Mouse (Mus musculus) heart, embryonic 10.5 days (tissue): ENCODE measurements around the gene Bbs2. TPM values are rescaled to one million over a fixed set of nuclear protein-coding genes. Genes with fewer than 3 reads are reported as not detected.
A peak's percentile ranks its signal among the peaks of the same experiment; 100 is the strongest.
"Not testable (repeated sequence)": the region's sequence is repeated elsewhere in the genome, so short reads cannot be mapped to it uniquely, and the experiment has no call there.

Experiments used
- DNase-seq: peaks from one replicate; pipeline ENCODE4 v3.0.0-alpha.2; 2017; ENCODE audit warnings: low spot score
- H3K27ac ChIP-seq: fragments of 300-500 bp; sonication (generic); 2 replicates; pipeline ENCODE4 v1.5.1; 2016; ENCODE audit warnings: mild to moderate bottlenecking
- H3K27me3 ChIP-seq: fragments of 300-500 bp; sonication (generic); 2 replicates; pipeline ENCODE4 v1.6.1; 2016; ENCODE audit warnings: mild to moderate bottlenecking; ENCODE audit not compliant: poor library complexity, insufficient read depth, severe bottlenecking
- H3K36me3 ChIP-seq: fragments of 300-500 bp; sonication (generic); 2 replicates; pipeline ENCODE4 v1.6.1; 2016; ENCODE audit warnings: mild to moderate bottlenecking, moderate library complexity
- H3K4me1 ChIP-seq: fragments of 300-500 bp; sonication (generic); 2 replicates; pipeline ENCODE4 v1.6.1; 2016; ENCODE audit warnings: mild to moderate bottlenecking
- H3K4me3 ChIP-seq: fragments of 300-500 bp; sonication (generic); 2 replicates; pipeline ENCODE4 v1.5.1; 2016; ENCODE audit warnings: mild to moderate bottlenecking, moderate library complexity
- H3K9me3 ChIP-seq: fragments of 300-500 bp; sonication (generic); 2 replicates; pipeline ENCODE4 v1.6.1; 2016; ENCODE audit warnings: mild to moderate bottlenecking, moderate library complexity
- WGBS: fragments of 180-500 bp; shearing (Covaris S2); methylation state at CpG from one replicate; pipeline ENCODE4 v1.1.7; 2016; 5-methylcytosine and 5-hydroxymethylcytosine counted together
- polyA plus RNA-seq: library from polyadenylated mRNA; unstranded; fragments of >200 nt; fragmentation: Nextera tagmentation; extraction: Ambion mirVana; gene quantifications from 2 replicates; pipeline ENCODE4 v1.2.1, GENCODE M21; 2016

Bbs2 gene
- polyA plus RNA-seq, result 6.7 and 7.8 TPM in 2 replicates

DNA sequence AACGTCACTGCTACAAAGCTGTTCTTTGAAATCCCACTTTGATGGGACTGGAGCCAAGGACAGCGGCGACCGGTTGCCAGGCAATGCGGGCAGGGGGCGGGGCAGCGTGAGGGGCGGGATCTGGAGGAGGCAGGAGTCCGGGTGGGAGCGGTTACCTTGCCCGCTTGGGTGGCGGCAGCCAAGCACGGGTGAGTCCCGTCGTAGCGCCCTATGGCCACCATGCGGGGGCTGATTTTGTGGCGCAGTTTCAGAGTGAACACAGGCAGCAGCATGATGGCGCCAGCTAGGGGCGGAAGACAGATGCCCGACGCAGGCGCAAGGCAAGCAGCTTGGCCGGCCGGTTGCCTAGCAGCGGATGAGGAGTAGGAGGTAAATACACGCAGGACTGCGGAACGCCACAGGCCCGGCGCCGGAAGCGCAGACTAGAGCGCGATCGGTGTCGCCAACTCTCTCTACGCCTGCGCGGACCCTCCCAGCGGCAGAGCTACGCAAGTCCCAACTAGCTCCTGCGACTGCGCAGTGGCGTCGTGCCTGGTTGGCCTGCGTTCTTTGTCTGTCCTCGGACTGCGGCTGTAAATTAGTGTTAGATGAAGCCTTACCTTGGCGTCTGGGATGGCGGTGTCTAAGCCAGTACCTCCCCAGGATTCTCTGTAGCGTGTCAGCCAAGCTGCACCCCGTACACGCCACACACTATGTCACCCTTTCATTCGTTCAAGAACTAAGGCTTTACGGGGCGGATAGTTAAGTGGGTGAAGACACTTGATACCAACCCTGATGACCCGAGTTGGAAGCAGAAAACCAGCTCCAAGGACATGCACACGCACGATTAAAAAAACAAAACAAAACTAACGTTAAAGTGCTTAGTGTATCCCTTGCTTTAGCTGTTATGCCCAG lies at the start of gene Bbs2:
Bbs2 (minus strand) TSS at position 848 of the 894 bp plus-strand sequence.
- Histone ChIP-seq H3K27ac (peak within 1 kb of the TSS; percentile 96), H3K4me3 (peak within 1 kb of the TSS; percentile 78), H3K36me3 (no peaks in the 10 kb centered on the region), H3K27me3 (peaks cover 12% of the 10 kb centered on the region; the same call in 1 of the 2 replicates), H3K9me3 (no peaks in the 10 kb centered on the region), H3K4me1 (peaks cover 12% of the 10 kb centered on the region)
- WGBS, result 1% methylated on average over 61 of the region's 61 CpGs
- DNase-seq, result peak; percentile 99

DNA sequence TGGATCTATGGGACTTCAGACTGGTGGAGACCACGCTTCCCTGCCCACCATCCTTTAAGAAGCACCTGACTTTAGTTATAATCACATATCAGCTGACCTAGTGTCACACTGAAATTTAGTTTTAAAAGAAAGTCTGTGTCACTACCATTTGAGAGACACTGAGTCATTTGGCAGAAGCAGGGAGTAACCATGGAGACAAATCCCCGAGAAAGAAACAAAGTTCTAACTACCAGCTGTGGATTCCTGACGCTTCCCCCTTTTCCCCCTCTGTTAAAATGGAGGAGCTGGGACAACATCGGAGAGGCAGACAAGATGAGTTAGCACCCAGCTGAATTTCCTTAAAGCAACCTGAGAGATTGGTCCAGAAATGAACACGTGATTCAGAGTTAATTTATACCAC lies 49.5 kb upstream of the Bbs2 start:
- no peak overlapping the region for H3K4me3 ChIP-seq
- 48% methylated on average over 5 of the region's 5 CpGs for WGBS
- H3K36me3 ChIP-seq, result no peaks in the 10 kb centered on the region
- H3K27ac ChIP-seq, result no peak overlapping the region
- no peak for DNase-seq
- H3K27me3 ChIP-seq, result peaks cover 27% of the 10 kb centered on the region
- H3K4me1 ChIP-seq, result peaks cover 12% of the 10 kb centered on the region
- H3K9me3 ChIP-seq, result no peaks in the 10 kb centered on the region

DNA sequence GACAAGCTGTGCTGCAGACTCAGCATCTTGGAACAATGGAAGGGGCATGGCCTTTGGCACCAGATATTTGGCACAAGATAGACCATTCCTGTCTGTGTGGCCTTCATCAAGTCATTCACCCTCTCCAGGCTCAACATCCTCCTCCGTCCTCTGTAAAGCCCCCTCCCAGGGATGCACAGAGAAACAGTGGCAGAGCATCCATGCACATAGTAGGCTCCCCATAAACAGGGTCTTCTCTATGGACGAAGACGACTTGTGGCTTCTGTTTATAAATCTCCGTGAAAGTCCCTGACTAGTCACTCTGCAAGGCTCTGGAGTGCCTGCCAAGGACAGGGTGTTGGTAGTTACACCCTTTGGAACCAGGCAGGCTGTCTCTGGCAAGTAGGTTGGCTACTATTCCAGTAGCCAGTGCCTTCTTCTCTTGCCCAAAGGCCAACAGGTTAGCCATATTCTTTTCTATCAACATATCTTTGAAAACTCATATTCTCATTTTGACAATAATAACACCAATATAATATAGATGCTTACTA lies 41.6 kb upstream of the Bbs2 start:
- Histone ChIP-seq H3K27me3 (peaks cover 18% of the 10 kb centered on the region; the same call in 1 of the 2 replicates), H3K9me3 (no peaks in the 10 kb centered on the region), H3K27ac (no peak overlapping the region), H3K4me3 (no peak overlapping the region), H3K36me3 (no peaks in the 10 kb centered on the region), H3K4me1 (0 out of 2 replicates have a peak, but pooled peaks cover 6% of the 10 kb centered on the region)
- 76% methylated on average over 4 of the region's 4 CpGs for WGBS
- no peak for DNase-seq

DNA sequence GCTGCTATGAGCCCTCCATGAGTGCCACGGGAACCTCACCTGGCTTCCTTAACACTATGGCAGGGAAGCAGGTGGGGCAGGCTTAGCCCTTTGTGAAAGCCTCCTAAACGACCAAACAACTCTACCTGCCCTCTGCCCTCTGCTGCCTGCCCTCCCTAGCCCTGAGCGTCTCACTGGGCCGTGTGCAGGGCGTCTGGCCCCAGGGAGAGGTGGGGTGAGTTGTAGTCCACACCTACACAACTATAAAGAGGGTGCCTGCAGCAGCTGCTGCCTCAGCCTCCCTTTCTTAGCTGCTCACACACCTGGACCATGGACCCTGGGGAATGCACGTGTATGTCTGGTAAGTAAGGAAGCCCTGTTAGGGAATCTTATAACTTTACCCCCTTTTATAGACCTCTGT lies 38.2 kb upstream of the Bbs2 start, which contains the start of gene Mt4:
Mt4 (plus strand) TSS at position 265 of the 400 bp plus-strand sequence.
- H3K4me3 ChIP-seq, result no peak within 1 kb of the TSS
- DNase-seq, result no peak
- 0 out of 2 replicates have a peak, but pooled peaks cover 6% of the 10 kb centered on the region for H3K4me1 ChIP-seq
- H3K9me3 ChIP-seq, result no peaks in the 10 kb centered on the region
- H3K27ac ChIP-seq, result no peak within 1 kb of the TSS
- no peaks in the 10 kb centered on the region for H3K36me3 ChIP-seq
- H3K27me3 ChIP-seq, result peaks cover 18% of the 10 kb centered on the region; the same call in 1 of the 2 replicates
- 47% methylated on average over 6 of the region's 6 CpGs for WGBS

DNA sequence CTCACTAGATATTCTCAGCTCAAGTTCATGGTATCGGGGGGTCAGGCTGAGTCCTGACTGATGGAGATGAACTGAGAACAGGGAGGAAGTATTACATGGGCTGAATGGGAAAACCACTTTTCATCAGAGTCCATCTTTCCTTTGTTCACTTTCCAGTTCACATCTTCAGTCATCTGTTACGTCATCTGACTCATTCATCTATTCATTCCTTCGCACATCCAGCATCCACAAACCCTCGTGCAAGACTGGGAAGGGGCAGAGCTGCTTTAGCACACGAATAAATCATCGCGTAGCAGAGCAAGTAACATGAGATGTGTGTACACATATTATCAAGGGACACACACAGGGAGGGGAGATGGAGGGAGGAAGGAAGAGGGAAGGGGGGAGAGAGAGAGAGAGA lies 37.5 kb upstream of the Bbs2 start:
- Histone ChIP-seq H3K27ac (no peak overlapping the region), H3K27me3 (peaks cover 18% of the 10 kb centered on the region; the same call in 1 of the 2 replicates), H3K4me1 (0 out of 2 replicates have a peak, but pooled peaks cover 6% of the 10 kb centered on the region), H3K4me3 (no peak overlapping the region), H3K9me3 (no peaks in the 10 kb centered on the region), H3K36me3 (no peaks in the 10 kb centered on the region)
- no peak for DNase-seq
- 88% methylated on average over 7 of the region's 7 CpGs for WGBS

DNA sequence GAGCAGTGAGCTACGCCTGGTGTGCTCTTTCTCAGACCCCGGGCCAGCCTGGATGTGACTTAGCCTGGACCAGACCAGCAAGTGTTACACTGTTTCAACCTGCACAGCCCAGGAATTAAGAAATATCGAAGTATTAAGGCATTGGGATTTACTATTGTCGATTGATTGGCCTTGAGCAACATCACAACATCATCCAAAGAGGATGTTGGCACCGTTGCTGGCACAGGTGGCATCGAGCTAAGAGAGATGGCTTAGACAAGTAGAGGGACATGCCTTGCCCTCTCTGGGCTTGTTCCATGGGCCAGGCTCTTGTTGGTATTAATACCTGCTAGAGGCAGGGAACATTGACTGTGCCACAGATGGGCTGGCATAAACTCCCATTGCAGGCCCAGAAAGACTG lies 36.8 kb upstream of the Bbs2 start:
- H3K36me3 ChIP-seq, result no peaks in the 10 kb centered on the region
- no peak overlapping the region for H3K4me3 ChIP-seq
- H3K27me3 ChIP-seq, result peaks cover 18% of the 10 kb centered on the region; the same call in 1 of the 2 replicates
- no peak overlapping the region for H3K27ac ChIP-seq
- no peaks in the 10 kb centered on the region for H3K9me3 ChIP-seq
- DNase-seq, result no peak
- 81% methylated on average over 6 of the region's 6 CpGs for WGBS
- H3K4me1 ChIP-seq, result 0 out of 2 replicates have a peak, but pooled peaks cover 6% of the 10 kb centered on the region

DNA sequence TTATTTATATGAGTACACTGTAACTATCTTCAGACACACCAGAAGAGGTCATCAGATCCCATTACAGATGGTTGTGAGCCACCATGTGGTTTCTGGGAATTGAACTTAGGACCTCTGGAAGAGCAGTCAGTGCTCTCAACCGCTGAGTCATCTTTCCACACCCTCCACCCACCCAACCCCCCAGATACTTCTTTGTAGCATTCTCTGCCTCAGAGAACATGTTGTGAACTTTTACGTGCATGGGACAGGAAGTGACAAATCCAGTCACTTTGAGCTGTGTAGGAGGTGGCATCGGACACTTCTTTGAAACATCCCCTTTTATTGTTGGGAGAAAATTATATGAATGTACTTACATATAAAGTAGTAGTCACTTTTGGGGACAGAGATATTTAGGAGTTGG lies 35.9 kb upstream of the Bbs2 start:
- H3K4me1 ChIP-seq, H3K4me3 ChIP-seq, DNase-seq, H3K27ac ChIP-seq, H3K36me3 ChIP-seq, H3K9me3 ChIP-seq: not testable (repeated sequence)
- H3K27me3 ChIP-seq, result peaks cover 18% of the 10 kb centered on the region; the same call in 1 of the 2 replicates
- 60% methylated on average over 3 of the region's 3 CpGs for WGBS

DNA sequence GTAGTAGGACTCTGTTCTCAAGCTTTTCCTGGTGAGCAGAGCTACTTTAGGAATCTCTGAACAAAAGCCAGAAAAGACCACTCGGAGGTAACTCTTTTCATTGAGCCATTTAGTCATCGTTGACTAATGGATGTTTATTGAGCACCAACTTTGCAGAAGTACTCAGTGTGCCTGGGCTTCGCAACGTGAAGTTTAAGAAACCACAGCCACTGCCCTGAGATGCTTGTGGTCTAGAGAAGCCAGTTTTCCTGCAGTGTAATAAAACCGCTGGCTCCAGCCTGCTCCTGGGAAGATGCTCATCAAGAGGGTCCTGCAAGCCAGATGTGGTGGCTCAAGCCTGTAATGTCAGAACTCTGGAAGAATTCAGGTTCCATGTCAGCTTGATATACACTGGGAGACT lies 33.4 kb upstream of the Bbs2 start:
- Histone ChIP-seq H3K27ac (no peak overlapping the region), H3K9me3 (no peaks in the 10 kb centered on the region), H3K36me3 (no peaks in the 10 kb centered on the region), H3K4me3 (no peak overlapping the region), H3K4me1 (0 out of 2 replicates have a peak, but pooled peaks cover 2% of the 10 kb centered on the region), H3K27me3 (peaks cover 11% of the 10 kb centered on the region; the same call in 1 of the 2 replicates)
- DNase-seq, result no peak
- WGBS, result 69% methylated on average over 5 of the region's 5 CpGs

DNA sequence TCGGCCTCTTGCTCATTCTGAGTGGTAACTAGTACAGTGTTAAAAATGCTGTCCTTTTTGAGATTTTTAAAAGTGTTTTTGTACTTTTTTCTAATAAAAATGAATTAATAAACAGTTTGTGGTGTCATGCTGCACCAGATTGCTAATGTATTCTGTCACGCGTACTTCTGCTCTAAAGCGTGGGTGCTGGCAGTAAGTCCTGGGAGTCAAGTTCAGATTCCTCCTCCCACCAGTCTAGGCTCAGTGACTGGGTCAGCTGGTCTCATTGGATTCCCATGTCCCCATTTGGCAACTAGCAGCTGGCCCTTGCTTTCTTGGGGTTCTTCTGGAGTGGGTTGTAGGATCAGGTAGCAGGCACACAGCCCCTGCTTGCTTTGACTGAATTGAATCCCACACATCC lies 31.4 kb upstream of the Bbs2 start:
- H3K4me3 ChIP-seq, result no peak overlapping the region
- no peak for DNase-seq
- H3K9me3 ChIP-seq, result no peaks in the 10 kb centered on the region
- H3K27ac ChIP-seq, result no peak overlapping the region
- no peaks in the 10 kb centered on the region for H3K27me3 ChIP-seq
- no peaks in the 10 kb centered on the region for H3K4me1 ChIP-seq
- WGBS, result 90% methylated on average over 4 of the region's 4 CpGs
- H3K36me3 ChIP-seq, result no peaks in the 10 kb centered on the region

DNA sequence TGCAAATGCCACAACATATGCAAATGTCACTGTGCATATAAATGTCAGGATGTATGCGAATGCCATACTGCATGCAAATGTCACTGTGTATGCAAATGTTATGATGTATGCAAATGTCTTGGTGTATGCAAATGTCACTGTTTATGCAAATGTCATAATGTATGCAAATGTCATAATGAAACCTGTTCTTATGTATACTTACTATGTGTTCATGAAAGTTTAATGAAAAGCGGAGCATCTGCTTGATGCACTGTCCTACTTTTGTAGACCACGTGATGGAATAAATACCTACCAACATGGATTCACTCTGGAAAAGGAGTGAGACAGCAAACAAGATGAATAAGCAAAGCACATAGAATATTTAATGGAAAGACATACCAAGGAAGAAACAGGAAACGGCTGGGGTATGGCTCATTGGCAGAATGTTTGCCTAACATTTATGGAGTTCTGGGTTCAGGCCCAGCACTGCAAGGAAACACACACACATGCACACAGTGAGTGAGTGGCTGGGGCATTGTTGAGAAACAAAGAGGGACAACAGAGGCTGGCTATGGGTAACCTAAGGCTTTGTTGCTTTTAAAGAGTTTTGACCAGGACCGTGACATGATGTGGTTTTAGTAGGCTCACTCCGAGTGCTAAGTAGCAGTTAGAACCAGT lies 30.5 kb upstream of the Bbs2 start:
- WGBS, result 83% methylated on average over 6 of the region's 6 CpGs
- Histone ChIP-seq H3K36me3 (no peaks in the 10 kb centered on the region), H3K4me1 (no peaks in the 10 kb centered on the region), H3K4me3 (no peak overlapping the region), H3K27ac (no peak overlapping the region), H3K9me3 (no peaks in the 10 kb centered on the region), H3K27me3 (0 out of 2 replicates have a peak, but pooled peaks cover 1% of the 10 kb centered on the region)
- no peak for DNase-seq

DNA sequence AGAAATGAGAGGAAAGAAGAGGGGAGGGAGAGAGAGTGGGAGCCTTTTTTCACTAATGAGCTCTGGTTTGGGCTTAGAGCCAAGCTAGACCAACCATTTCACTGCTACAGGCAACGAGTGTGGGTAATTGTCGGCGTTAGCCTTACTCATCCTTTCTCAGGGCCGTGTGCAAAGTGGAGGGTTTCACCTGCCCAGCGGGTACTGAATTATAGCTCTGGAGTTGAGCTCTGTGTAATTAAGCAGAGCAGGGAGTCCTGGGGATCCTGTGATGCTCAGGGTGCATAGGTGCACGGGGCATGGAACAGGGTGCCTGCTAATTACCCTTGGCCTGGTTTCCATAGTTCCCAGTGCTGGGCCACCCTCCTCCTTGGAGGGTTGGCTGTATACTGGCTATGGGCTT lies 29.0 kb upstream of the Bbs2 start:
- Histone ChIP-seq H3K27ac (no peak overlapping the region), H3K4me3 (no peak overlapping the region), H3K4me1 (no peaks in the 10 kb centered on the region; the same call in 1 of the 2 replicates), H3K27me3 (0 out of 2 replicates have a peak, but pooled peaks cover 5% of the 10 kb centered on the region), H3K9me3 (no peaks in the 10 kb centered on the region), H3K36me3 (no peaks in the 10 kb centered on the region)
- WGBS, result 77% methylated on average over 6 of the region's 6 CpGs
- DNase-seq, result no peak

DNA sequence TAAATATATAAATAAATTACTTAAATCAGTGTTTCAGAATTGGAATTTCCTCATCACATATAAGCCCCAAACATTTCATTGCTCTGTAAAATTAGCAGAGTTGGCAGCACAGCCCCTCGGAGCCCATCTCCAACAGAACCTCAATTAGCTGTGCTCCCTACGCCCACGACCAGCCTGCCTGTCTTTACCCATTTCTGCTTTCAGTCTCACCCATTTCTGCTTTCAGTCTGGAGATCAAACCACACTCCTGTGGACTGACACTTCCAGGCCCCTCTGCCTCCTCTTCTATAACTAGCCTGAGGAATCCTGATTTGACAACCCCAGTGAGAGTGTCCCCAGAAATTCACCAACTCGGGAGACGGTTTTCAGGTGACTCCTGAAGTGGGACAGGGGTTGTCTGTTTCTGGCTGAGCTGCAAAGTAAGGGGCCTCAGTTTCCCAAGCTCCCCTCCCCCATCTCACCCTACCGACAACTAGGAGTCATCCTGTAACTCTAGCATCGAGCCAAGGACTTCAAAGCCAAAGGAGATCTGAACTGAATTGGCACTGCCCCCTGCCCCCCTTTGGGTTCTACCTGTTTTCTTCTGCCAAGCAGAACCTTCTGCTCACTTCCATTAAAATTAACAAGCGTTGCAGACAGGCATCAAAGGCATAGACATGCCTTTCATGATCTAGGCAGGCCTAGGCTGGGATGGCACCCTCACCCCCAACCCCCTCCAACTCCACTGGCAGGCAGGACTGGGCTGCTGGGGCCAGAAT lies 24.2 kb upstream of the Bbs2 start:
- no peak for DNase-seq
- H3K4me1 ChIP-seq, result peaks cover 5% of the 10 kb centered on the region
- 45% methylated on average over 8 of the region's 8 CpGs for WGBS

More for the DNA sequence above, 24.2 kb upstream of the Bbs2 start:
- H3K4me3 ChIP-seq, result no peak overlapping the region
- H3K27ac ChIP-seq, result no peak overlapping the region
- H3K9me3 ChIP-seq, result no peaks in the 10 kb centered on the region
- no peaks in the 10 kb centered on the region for H3K36me3 ChIP-seq
- 0 out of 2 replicates have a peak, but pooled peaks cover 5% of the 10 kb centered on the region for H3K27me3 ChIP-seq
